In the genomic region with DNA sequence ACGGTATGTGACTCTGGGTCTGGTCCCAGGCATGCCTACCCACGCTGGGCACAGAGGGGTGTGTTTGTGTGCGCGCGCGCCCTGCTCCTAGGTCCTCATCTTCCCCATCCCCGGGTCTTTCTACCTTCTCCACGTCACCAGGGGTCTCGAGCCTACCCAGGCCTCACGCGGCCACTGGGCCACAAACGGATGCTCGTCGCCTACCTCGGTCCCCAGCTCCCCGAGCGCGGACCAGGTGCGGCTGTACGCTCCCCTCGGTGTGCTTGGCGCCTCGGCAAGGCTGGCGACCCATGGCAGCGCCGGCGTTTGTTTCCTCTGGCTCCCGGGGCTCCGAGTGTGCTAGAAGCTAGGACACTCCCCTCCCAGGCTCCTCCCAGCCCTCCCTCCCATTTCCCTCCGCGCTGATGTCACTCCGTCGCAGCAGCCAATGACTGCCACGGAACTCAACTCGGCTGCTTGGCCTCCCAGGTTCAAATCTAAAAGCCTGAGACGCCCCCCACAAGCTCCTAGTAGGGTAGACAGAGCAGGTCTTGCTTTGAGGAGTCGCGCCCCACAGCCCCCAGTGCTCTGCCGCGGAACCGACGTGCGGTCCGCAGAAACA, we compare ENCODE assay signal across 1 mouse cellular context.
A peak's percentile ranks its signal among the peaks of the same experiment; 100 is the strongest.
TF ChIP-seq lines count a peak whose summit lies in the region.

TSS of gene Cdc42ep4 (minus strand) at position 398 of the 601 bp plus-strand sequence.

TF ChIP-seq in CH12.LX, 34 proteins besides CTCF, POLR2A, EP300 and RAD21 (continued from another document):
- TF ChIP-seq NELFE (IDR thresholded peaks at IDR 0.05; ENCODE audit: low read depth, low read length) = peak; percentile 77
- peak; percentile 67 for TF ChIP-seq TBP (conservative IDR thresholded peaks at IDR 0.05; ENCODE audit: low read depth, low read length)
- peak; percentile 23; the same call in 1 of the 2 replicates for TF ChIP-seq MEF2A (IDR thresholded peaks at IDR 0.05; ENCODE audit: borderline replicate concordance, low read depth, low read length)
- TF ChIP-seq MAFK (IDR thresholded peaks at IDR 0.05; ENCODE audit: insufficient replicate concordance, low read length) = no peak
- no peak for TF ChIP-seq SMC3 (IDR thresholded peaks at IDR 0.05; ENCODE audit: low read depth, low read length)
- peak; percentile 31; the same call in 1 of the 2 replicates for TF ChIP-seq E2F4 (IDR thresholded peaks at IDR 0.05; ENCODE audit: insufficient replicate concordance, low read depth, low read length)
- TF ChIP-seq NRF1 (IDR thresholded peaks at IDR 0.05; ENCODE audit: low read depth, low read length) = peak; percentile 19; the same call in 1 of the 2 replicates
- no peak for TF ChIP-seq JUND (conservative IDR thresholded peaks at IDR 0.05; ENCODE audit: low read depth, low read length)
- peak; percentile 81 for TF ChIP-seq MXI1 (IDR thresholded peaks at IDR 0.05; ENCODE audit: low read depth, low read length)
- no peak for TF ChIP-seq PAX5 (IDR thresholded peaks at IDR 0.05; ENCODE audit: low read length)
- no peak; the same call in 1 of the 2 replicates for TF ChIP-seq ELF1 (IDR thresholded peaks at IDR 0.05; ENCODE audit: low read depth, low read length)
- TF ChIP-seq ZC3H11A (IDR thresholded peaks at IDR 0.05; ENCODE audit: low read depth, low read length) = no peak
- peak; percentile 16; the same call in 1 of the 2 replicates for TF ChIP-seq MAX (IDR thresholded peaks at IDR 0.05; ENCODE audit: low read length)
- TF ChIP-seq MAZ (IDR thresholded peaks at IDR 0.05; ENCODE audit: low read depth, low read length) = peak; percentile 90
- TF ChIP-seq USF1 (IDR thresholded peaks at IDR 0.05; ENCODE audit: low read depth, low read length) = no peak
- TF ChIP-seq TCF12 (IDR thresholded peaks at IDR 0.05; ENCODE audit: low read depth, low read length) = peak; percentile 70
- TF ChIP-seq USF2 (conservative IDR thresholded peaks at IDR 0.05; ENCODE audit: low read depth, low read length) = no peak
